Mouse (Mus musculus) layer of hippocampus, adult 8-10 months (tissue): ENCODE data around the gene Tmem208. TPM values are rescaled to one million over a fixed set of nuclear protein-coding genes. Genes with fewer than 3 reads are reported as not detected.

Experiments
- DNase-seq, 2 experiments: peaks; one replicate each; pipeline ENCODE4 v3.0.0; 2022; ENCODE audit warnings: low spot score in 2 of 2
- total RNA-seq, 4 experiments: library from RNA; stranded (reverse); gene quantifications; 2 replicates each; pipeline ENCODE4 v1.2.4; 2022

The Tmem208 gene
- total RNA-seq, 4 experiments from 2014 or later = 40.2 to 47.2 (median 43.3) TPM

- DNase-seq = no peak
Observed at GRCm38 (mm10) chr8:105325641-105326093, 487 bp upstream of the Tmem208 start.

- DNase-seq = no peak
Observed at GRCm38 (mm10) chr8:105326968-105327367, 814 bp downstream of the Tmem208 start.

GRCm38 (mm10) chr8:105330325-105330724 lies 4.2 kb downstream of the Tmem208 start:
- no peak for DNase-seq

GRCm38 (mm10) chr8:105331469-105331868 lies 5.3 kb downstream of the Tmem208 start:
- DNase-seq = no peak

GRCm38 (mm10) chr8:105331931-105332330 lies 5.8 kb downstream of the Tmem208 start:
- no peak for DNase-seq

GRCm38 (mm10) chr8:105332523-105332922 lies 6.4 kb downstream of the Tmem208 start:
- DNase-seq = no peak

GRCm38 (mm10) chr8:105336373-105337130 lies 10.4 kb downstream of the Tmem208 start:
- no peak for DNase-seq

- no peak for DNase-seq
Observed at GRCm38 (mm10) chr8:105338992-105339391, 12.8 kb downstream of the Tmem208 start.

GRCm38 (mm10) chr8:105339886-105340635 lies 13.9 kb downstream of the Tmem208 start:
- DNase-seq = no peak

- DNase-seq = no peak
Observed at GRCm38 (mm10) chr8:105341399-105341798, 15.2 kb downstream of the Tmem208 start.

- no peak for DNase-seq
Observed at GRCm38 (mm10) chr8:105342768-105343167, 16.6 kb downstream of the Tmem208 start.

GRCm38 (mm10) chr8:105343791-105344574 lies 17.8 kb downstream of the Tmem208 start:
- no peak for DNase-seq

- no peak for DNase-seq
Observed at GRCm38 (mm10) chr8:105345061-105345975, 19.2 kb downstream of the Tmem208 start.

GRCm38 (mm10) chr8:105346611-105347427 lies 20.7 kb downstream of the Tmem208 start:
- DNase-seq = no peak

GRCm38 (mm10) chr8:105347428-105348221 lies 21.5 kb downstream of the Tmem208 start, which contains the start of gene Fhod1:
Gene Fhod1, minus strand, starts transcription at chr8:105347953.
- DNase-seq = peak; percentile 71 to 77

GRCm38 (mm10) chr8:105348450-105349095 lies 22.4 kb downstream of the Tmem208 start, which contains the start of gene Slc9a5:
Gene Slc9a5, plus strand, starts transcription at chr8:105348843.
- peak in 1 of 2 experiments; percentile 42 for DNase-seq

GRCm38 (mm10) chr8:105349096-105349771 lies 23.1 kb downstream of the Tmem208 start:
- DNase-seq = no peak

GRCm38 (mm10) chr8:105350186-105350585 lies 24.0 kb downstream of the Tmem208 start:
- no peak for DNase-seq
